Mouse (Mus musculus) kidney, embryonic 15.5 days (tissue): ENCODE measurements around the gene Retnlg. TPM values are rescaled to one million over a fixed set of nuclear protein-coding genes. Genes with fewer than 3 reads are reported as not detected.

Experiments
- ATAC-seq: fragments of 200-750 bp; cut with Nextera tagmentation; replicated peaks from 2 replicates; pipeline ENCODE4 v1.8.0; 2017; ENCODE audit warnings: moderate TSS enrichment; ENCODE audit not compliant: low FRiP score
- H3K27ac ChIP-seq: fragments of 300-500 bp; sonication (generic); 2 replicates; pipeline ENCODE4 v1.5.1; 2015; ENCODE audit warnings: mild to moderate bottlenecking, inconsistent platforms
- H3K27me3 ChIP-seq: fragments of 300-500 bp; sonication (generic); 2 replicates; pipeline ENCODE4 v1.6.1; 2015; ENCODE audit warnings: inconsistent platforms
- H3K36me3 ChIP-seq: fragments of 300-500 bp; sonication (generic); 2 replicates; pipeline ENCODE4 v1.6.1; 2015; ENCODE audit warnings: inconsistent platforms
- H3K4me1 ChIP-seq: fragments of 300-500 bp; sonication (generic); 2 replicates; pipeline ENCODE4 v1.6.1; 2015; ENCODE audit warnings: inconsistent platforms
- H3K4me2 ChIP-seq: fragments of 300-500 bp; sonication (generic); 2 replicates; pipeline ENCODE4 v1.6.1; 2015; ENCODE audit warnings: moderate library complexity, mild to moderate bottlenecking, inconsistent platforms
- H3K4me3 ChIP-seq: fragments of 300-500 bp; sonication (generic); replicated peaks from 2 replicates; pipeline ENCODE4 v1.5.1; 2015; ENCODE audit warnings: mild to moderate bottlenecking, inconsistent platforms
- H3K9ac ChIP-seq: fragments of 300-500 bp; sonication (generic); 2 replicates; pipeline ENCODE4 v1.6.1; 2015; ENCODE audit warnings: mild to moderate bottlenecking, inconsistent platforms
- H3K9me3 ChIP-seq: fragments of 300-500 bp; sonication (generic); replicated peaks from 2 replicates; pipeline ENCODE4 v1.6.1; 2016; ENCODE audit warnings: inconsistent platforms
- WGBS: fragments of 180-500 bp; shearing (Covaris S2); methylation state at CpG from one replicate; pipeline ENCODE4 v1.1.7; 2015; ENCODE audit warnings: mixed read lengths; 5-methylcytosine and 5-hydroxymethylcytosine counted together
- polyA plus RNA-seq: library from polyadenylated mRNA; unstranded; fragments of >200 nt; fragmentation: Nextera tagmentation; extraction: Ambion mirVana; gene quantifications from 2 replicates; pipeline ENCODE4 v1.2.1, GENCODE M21; 2015

Retnlg gene
- polyA plus RNA-seq, 1 experiment from 2014 or later, result 0.95 TPM

DNA sequence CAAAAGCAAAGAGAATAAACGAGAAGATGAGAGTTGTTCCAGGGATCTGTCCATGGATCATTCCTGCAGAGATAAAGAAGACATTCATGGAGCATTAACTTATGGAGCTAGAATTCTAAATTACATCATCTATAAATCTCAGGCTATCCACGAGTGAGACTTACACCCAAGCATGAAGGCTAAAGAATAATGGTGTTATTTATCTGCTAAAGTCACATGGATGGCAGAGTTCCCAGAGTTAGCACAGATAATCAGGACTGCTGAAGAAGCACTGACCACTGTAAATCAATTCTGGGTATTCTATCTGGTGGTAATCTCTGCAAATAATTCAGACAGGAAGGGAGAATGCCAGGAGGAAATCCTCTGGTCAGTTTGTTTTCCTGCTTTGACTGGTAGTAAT, 18.3 kb downstream of the Retnlg start:
- Histone ChIP-seq H3K27ac (no peak overlapping the region), H3K9me3 (no peaks in the 10 kb centered on the region), H3K36me3 (no peaks in the 10 kb centered on the region), H3K4me3 (no peak overlapping the region), H3K9ac (no peak overlapping the region), H3K27me3 (no peaks in the 10 kb centered on the region), H3K4me1 (no peaks in the 10 kb centered on the region), H3K4me2 (no peak overlapping the region)
- 20% methylated on average over 2 of the region's 2 CpGs for WGBS
- ATAC-seq, result no peak

DNA sequence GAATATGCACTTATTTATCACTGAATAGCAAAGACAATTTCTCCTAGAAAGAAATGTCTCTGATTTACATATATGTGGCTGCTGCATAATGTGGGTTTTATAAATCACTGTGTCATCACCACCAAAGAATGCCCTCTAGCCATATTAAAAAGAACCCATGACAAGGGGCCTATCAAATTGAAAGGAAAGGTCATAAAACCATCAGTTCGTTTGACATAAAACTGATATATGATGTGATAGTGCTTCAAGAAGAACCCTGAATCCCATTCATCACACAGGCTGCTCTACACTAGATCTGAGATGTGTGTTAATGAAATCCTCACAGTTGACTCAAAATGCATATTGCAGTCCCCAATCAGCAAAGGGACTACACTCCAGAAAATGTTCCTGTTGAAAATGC, 27.4 kb downstream of the Retnlg start:
- H3K36me3 ChIP-seq, result no peaks in the 10 kb centered on the region
- no peak for ATAC-seq
- H3K4me2 ChIP-seq, result no peak overlapping the region
- H3K27ac ChIP-seq, result no peak overlapping the region
- WGBS, result 49% methylated on average over 1 of the region's 1 CpGs
- H3K4me1 ChIP-seq, result no peaks in the 10 kb centered on the region
- no peak overlapping the region for H3K4me3 ChIP-seq
- H3K27me3 ChIP-seq, result no peaks in the 10 kb centered on the region
- H3K9me3 ChIP-seq, result no peaks in the 10 kb centered on the region
- H3K9ac ChIP-seq, result no peak overlapping the region

DNA sequence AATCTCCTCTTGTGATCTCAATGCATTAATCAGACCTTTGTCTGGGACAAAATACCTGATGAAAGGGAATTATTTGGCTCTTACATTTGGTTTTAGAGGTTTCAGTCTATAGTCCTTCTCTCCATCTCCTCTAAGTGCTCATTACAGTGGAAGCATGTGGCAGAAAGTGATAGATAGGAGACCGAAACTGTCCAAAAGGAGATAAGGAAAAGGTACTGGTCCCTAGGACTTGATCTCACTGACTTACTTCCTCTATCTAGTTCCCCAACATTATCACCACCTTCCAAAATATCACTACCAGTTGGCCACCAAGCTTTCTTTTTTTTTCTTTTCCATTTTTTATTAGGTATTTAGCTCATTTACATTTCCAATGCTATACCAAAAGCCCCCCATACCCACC, 38.8 kb downstream of the Retnlg start:
- WGBS, result 97% methylated on average over 1 of the region's 1 CpGs
- H3K4me2 ChIP-seq, result no peak overlapping the region
- H3K36me3 ChIP-seq, result no peaks in the 10 kb centered on the region
- H3K4me3 ChIP-seq, result no peak overlapping the region
- no peaks in the 10 kb centered on the region for H3K27me3 ChIP-seq
- H3K4me1 ChIP-seq, result no peaks in the 10 kb centered on the region
- H3K27ac ChIP-seq, result no peak overlapping the region
- H3K9ac ChIP-seq, result no peak overlapping the region
- H3K9me3 ChIP-seq, result no peaks in the 10 kb centered on the region
- ATAC-seq, result no peak

DNA sequence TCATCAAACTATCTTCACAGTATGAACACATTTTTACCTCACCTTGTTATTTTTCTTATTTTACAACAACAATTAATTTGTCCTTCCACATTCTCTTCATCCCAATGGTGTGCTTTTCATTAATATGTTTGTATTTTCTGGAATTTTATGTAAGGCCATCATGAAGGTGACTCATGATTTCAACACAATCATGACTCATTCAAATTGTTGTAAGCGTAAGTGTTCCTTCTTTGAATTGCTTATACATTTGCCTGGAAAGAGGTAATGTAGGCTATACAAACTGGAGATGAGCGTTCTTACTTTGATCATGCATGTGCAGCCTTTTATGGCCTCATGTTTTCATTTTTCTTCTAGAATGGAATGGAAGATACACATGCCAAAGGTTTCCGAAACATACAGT, 40.8 kb downstream of the Retnlg start:
- Histone ChIP-seq H3K9me3 (no peaks in the 10 kb centered on the region), H3K4me1 (no peaks in the 10 kb centered on the region), H3K27me3 (no peaks in the 10 kb centered on the region), H3K4me2 (no peak overlapping the region), H3K27ac (no peak overlapping the region), H3K36me3 (no peaks in the 10 kb centered on the region), H3K9ac (no peak overlapping the region), H3K4me3 (no peak overlapping the region)
- no peak for ATAC-seq
- 93% methylated on average over 3 of the region's 3 CpGs for WGBS

DNA sequence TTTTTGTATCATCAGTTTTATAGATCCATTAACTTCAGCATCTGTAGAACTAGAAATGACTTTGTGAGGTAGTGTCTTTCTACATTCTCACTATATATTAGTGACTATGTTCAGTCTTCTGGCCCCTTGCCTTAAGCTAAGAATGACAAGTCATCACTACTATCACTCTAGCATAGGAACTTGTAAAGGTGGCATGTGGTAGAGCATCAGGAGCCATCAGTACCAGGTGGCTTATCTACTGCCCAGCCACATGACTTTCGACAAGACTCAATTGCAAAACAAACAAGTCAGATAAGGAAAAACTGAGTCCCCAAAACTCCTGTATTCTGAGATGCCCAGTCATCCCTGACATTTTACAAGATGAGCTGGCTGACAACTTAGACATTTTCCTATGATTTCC, 51.3 kb downstream of the Retnlg start:
- Histone ChIP-seq H3K9me3 (no peaks in the 10 kb centered on the region), H3K36me3 (peaks cover 39% of the 10 kb centered on the region), H3K4me2 (no peak overlapping the region), H3K27me3 (no peaks in the 10 kb centered on the region), H3K9ac (no peak overlapping the region), H3K27ac (no peak overlapping the region), H3K4me1 (no peaks in the 10 kb centered on the region), H3K4me3 (no peak overlapping the region)
- WGBS, result 98% methylated on average over 1 of the region's 1 CpGs
- ATAC-seq, result no peak

Other genes with a start within 250 kb of the Retnlg start
- not detected in 2 replicates for gene Trat1, start 100.6 kb upstream of the Retnlg start, polyA plus RNA-seq
- not detected in 2 replicates for gene Retnlb, start 55.8 kb upstream of the Retnlg start, polyA plus RNA-seq
- gene Retnla, start 30.1 kb upstream of the Retnlg start, polyA plus RNA-seq, result not detected in 2 replicates
- gene Dzip3, start 121.5 kb downstream of the Retnlg start, polyA plus RNA-seq, result 30.9 and 31.5 TPM in 2 replicates
- gene Cip2a, start 121.6 kb downstream of the Retnlg start, polyA plus RNA-seq, result 25.2 and 29.0 TPM in 2 replicates
- gene Myh15, start 184.9 kb downstream of the Retnlg start, polyA plus RNA-seq, result not detected in 2 replicates